Mouse (Mus musculus) hindbrain, embryonic 14.5 days (tissue): ENCODE data around the gene 1700018B08Rik. TPM values are rescaled to one million over a fixed set of nuclear protein-coding genes. Genes with fewer than 3 reads are reported as not detected.

Experiments
- ATAC-seq: fragments of 200-750 bp; cut with Nextera tagmentation; 2 replicates; pipeline ENCODE4 v1.8.0; 2017; ENCODE audit warnings: moderate number of reproducible peaks, mild to moderate bottlenecking, moderate TSS enrichment, moderate library complexity; ENCODE audit not compliant: low FRiP score
- DNase-seq: peaks from one replicate; pipeline ENCODE4 v3.0.0-alpha.2; 2015; ENCODE audit warnings: low spot score
- H3K27ac ChIP-seq: fragments of 300-500 bp; sonication (generic); 2 replicates; pipeline ENCODE4 v1.5.1; 2014; ENCODE audit warnings: mild to moderate bottlenecking, moderate library complexity
- H3K27me3 ChIP-seq: fragments of 300-500 bp; sonication (generic); 2 replicates; pipeline ENCODE4 v1.6.1; 2014; ENCODE audit warnings: mild to moderate bottlenecking, low read length, mixed read lengths; ENCODE audit not compliant: control insufficient read depth, insufficient read depth
- H3K36me3 ChIP-seq: fragments of 300-500 bp; sonication (generic); replicated peaks from 2 replicates; pipeline ENCODE4 v1.6.1; 2014; ENCODE audit not compliant: control insufficient read depth, insufficient read depth
- H3K4me1 ChIP-seq: fragments of 300-500 bp; sonication (generic); replicated peaks from 2 replicates; pipeline ENCODE4 v1.6.1; 2014; ENCODE audit warnings: antibody characterized with exemption, low read length, mixed read lengths; ENCODE audit not compliant: control insufficient read depth, insufficient read depth
- H3K4me2 ChIP-seq: fragments of 300-500 bp; sonication (generic); replicated peaks from 2 replicates; pipeline ENCODE4 v1.6.1; 2014; ENCODE audit warnings: mild to moderate bottlenecking, moderate library complexity
- H3K4me3 ChIP-seq: fragments of 300-500 bp; sonication (generic); replicated peaks from 2 replicates; pipeline ENCODE4 v1.5.1; 2014; ENCODE audit warnings: mild to moderate bottlenecking, low read length
- H3K9ac ChIP-seq: fragments of 300-500 bp; sonication (generic); 2 replicates; pipeline ENCODE4 v1.6.1; 2014
- H3K9me3 ChIP-seq: fragments of 300-500 bp; sonication (generic); 2 replicates; pipeline ENCODE4 v1.6.1; 2016; ENCODE audit warnings: low read length; ENCODE audit not compliant: control insufficient read depth
- WGBS: fragments of 180-500 bp; shearing (Covaris S2); extraction: QIAGEN DNeasy Blood & Tissue Kit; methylation state at CpG from one replicate; pipeline ENCODE4 v1.1.7; 2014; 5-methylcytosine and 5-hydroxymethylcytosine counted together
- polyA plus RNA-seq: library from polyadenylated mRNA; unstranded; fragments of >200 nt; fragmentation: Nextera tagmentation; extraction: Ambion mirVana; gene quantifications from 2 replicates; pipeline ENCODE4 v1.2.1, GENCODE M21; 2014

Gene 1700018B08Rik
- polyA plus RNA-seq, 1 experiment from 2014 or later, result not detected

DNA sequence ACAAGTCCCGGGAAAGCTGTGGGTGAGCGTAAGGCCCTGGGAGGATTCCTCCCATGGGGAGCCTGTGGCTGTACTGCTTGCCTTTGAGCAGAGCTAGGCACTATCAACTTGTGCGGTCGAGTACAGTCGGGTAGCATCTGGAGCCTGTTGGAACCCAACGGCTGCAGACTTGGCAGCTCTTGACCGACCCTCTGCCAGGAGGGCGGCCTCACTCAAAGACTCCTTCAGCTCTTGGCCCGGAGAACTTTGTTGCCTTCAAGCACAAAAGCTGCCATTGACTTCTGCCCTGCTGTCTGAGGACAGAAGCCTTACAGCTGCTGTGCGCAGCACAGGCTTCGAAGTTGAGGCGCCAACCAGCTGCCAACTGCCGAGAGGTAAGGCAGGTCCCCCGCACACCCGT lies 15.3 kb downstream of the 1700018B08Rik start:
- ATAC-seq, result no peak
- Histone ChIP-seq H3K27me3 (no peaks in the 10 kb centered on the region), H3K4me1 (no peaks in the 10 kb centered on the region), H3K9ac (no peak overlapping the region), H3K9me3 (no peaks in the 10 kb centered on the region), H3K4me2 (no peak overlapping the region), H3K4me3 (no peak overlapping the region), H3K36me3 (no peaks in the 10 kb centered on the region), H3K27ac (no peak overlapping the region)
- DNase-seq, result no peak
- WGBS, result 90% methylated on average over 15 of the region's 15 CpGs

DNA sequence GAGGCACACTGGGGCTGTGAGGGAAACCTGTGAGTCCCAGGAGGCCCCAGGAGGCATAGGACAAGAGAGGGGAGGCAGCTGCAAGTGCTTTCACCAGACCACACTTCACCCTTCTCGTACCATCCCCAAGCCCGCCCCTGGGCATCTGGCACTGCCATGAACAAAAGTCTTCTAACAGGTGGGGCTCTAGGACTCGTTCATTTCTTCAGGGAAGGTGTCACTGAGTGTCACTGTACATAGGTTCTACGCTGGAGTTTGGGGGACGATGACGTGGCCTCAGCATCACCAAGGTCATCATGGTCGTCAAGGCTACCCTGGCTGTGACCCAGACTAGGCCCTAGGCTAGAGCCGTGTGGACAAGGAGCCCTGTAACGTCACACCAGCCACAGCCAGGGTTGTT lies 16.4 kb downstream of the 1700018B08Rik start:
- Histone ChIP-seq H3K36me3 (no peaks in the 10 kb centered on the region), H3K27ac (no peak overlapping the region), H3K9me3 (no peaks in the 10 kb centered on the region), H3K4me3 (no peak overlapping the region), H3K27me3 (no peaks in the 10 kb centered on the region), H3K4me1 (no peaks in the 10 kb centered on the region), H3K4me2 (no peak overlapping the region), H3K9ac (no peak overlapping the region)
- 84% methylated on average over 9 of the region's 9 CpGs for WGBS
- no peak for ATAC-seq
- DNase-seq, result no peak

DNA sequence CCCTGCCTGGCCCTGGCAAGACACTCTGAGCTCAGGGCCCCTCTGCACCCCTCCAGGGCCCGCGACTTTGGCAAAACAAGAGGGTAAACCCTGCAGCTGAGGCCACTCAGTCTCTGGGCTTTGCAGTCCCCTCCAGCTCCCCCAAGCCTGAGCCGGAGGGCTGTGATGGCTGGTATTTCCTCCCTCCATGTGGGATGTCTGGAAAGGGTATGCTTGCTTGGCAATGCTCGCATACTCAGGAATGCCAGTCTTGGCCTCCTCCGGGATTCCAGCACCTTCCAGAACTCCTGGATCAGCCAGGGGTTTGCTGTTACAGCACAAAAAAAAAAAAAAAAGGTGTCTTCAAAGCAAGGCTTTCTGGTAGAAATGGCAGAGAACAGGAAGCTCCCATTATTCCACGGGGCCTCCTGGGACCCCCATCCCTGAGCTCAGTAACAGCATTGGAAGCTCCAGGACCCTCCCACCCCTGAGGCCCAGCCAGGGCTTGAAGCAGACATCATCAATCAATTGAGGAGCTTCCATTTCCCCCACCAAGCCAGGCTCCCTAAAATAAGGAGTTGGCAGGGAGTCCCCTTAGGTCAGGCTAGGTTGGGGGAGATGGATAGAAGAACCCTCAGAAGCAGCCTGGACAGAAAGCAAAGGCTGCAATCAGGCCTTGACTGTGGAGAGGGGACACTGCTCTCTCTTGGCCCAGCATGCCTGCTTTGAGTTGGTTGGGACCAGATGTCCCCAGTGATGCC lies 17.1 kb downstream of the 1700018B08Rik start:
- WGBS, result 69% methylated on average over 6 of the region's 6 CpGs
- Histone ChIP-seq H3K27ac (no peak overlapping the region), H3K4me1 (no peaks in the 10 kb centered on the region)

DNA sequence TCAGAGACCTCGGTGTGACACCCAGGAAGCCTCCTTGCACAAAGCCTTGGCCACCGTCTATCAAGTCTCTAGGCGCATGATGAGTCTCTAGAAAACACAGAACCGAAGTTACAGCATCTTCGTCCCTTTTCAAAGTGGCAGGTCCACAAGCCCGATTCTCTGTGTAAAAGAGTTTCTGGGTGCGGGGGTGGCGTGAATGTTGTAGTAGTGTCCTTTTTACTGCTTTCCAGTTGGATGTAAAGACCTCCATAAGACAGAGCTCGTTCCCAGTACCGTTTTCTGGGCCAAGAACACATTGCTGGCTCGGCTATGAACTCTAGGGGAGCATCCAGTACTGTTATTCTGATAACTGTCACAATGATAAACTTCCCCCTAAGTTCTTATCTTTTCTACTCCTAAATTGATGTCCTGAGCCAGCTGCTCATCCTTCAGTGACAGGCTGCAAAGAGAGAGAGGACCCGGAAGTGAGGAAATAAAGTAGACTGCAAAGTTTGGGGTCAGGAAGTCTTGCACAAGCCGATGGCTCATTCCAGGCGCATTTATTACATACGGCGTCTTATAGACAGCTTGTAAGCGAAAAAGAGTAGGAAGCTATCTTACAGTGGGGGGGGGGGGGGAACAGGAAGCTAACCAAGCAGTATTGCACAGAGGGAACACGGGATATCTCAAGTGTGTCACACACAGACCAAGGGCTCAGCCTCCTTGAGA lies 18.9 kb downstream of the 1700018B08Rik start:
- no peak overlapping the region for H3K4me2 ChIP-seq
- WGBS, result 85% methylated on average over 18 of the region's 18 CpGs
- no peak overlapping the region for H3K9ac ChIP-seq
- no peaks in the 10 kb centered on the region for H3K9me3 ChIP-seq
- no peaks in the 10 kb centered on the region for H3K36me3 ChIP-seq
- no peak overlapping the region for H3K4me3 ChIP-seq
- no peaks in the 10 kb centered on the region for H3K27me3 ChIP-seq
- no peaks in the 10 kb centered on the region for H3K4me1 ChIP-seq
- ATAC-seq (no peak), DNase-seq (no peak)
- no peak overlapping the region for H3K27ac ChIP-seq

More for the DNA sequence above, 17.1 kb downstream of the 1700018B08Rik start:
- no peaks in the 10 kb centered on the region for H3K27me3 ChIP-seq
- no peaks in the 10 kb centered on the region for H3K9me3 ChIP-seq
- DNase-seq (no peak), ATAC-seq (no peak)
- no peak overlapping the region for H3K9ac ChIP-seq
- no peak overlapping the region for H3K4me3 ChIP-seq
- no peak overlapping the region for H3K4me2 ChIP-seq
- no peaks in the 10 kb centered on the region for H3K36me3 ChIP-seq

DNA sequence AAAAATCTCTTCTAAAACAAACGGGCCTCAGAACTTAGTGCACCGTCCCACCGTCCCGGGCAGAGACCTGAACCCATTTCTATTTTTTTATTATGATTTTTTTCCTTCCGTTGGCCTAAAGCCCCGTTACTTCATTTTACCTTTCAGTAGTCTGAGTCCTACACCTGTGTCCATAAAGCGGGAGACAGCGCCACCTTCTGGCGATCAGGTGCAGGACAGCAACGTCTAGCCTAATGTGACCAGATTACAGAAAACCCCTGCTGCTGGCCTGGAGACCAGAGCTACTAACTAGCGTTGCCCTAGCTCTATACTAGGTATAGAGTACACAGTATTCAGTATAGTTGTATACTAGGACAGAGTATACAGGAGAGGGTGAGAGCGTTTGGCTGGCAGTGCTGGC lies 30.7 kb downstream of the 1700018B08Rik start:
- peak; percentile 96 for DNase-seq
- Histone ChIP-seq H3K9me3 (no peaks in the 10 kb centered on the region), H3K4me1 (no peaks in the 10 kb centered on the region), H3K27me3 (peaks cover 18% of the 10 kb centered on the region), H3K4me2 (no peak overlapping the region), H3K9ac (no peak overlapping the region), H3K36me3 (no peaks in the 10 kb centered on the region), H3K4me3 (no peak overlapping the region), H3K27ac (no peak overlapping the region)
- 0 out of 2 replicates have a peak, but pooled peaks have one; percentile 77 for ATAC-seq
- WGBS, result 7% methylated on average over 12 of the region's 12 CpGs

DNA sequence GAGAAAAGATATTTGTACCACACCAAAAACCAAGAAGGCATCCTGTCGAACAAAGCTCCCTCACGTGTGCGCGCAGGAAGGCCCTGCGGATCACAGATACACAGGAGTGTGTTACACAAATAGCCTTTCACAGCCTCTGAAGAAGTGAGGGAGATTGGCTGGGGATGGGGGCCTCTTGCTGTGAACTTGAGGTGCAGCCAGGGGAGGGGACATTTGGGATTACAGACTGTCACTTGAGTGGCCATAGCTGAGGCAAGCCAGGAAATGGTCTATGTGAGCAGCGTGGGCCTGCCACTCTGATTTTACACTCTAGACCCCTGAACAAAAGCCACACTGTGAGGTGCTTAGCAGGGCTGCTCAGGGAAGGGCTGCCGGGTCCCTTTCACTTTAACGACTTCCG lies 32.4 kb downstream of the 1700018B08Rik start:
- Histone ChIP-seq H3K27ac (no peak overlapping the region), H3K4me2 (no peak overlapping the region), H3K27me3 (peaks cover 18% of the 10 kb centered on the region), H3K9ac (no peak overlapping the region), H3K4me3 (no peak overlapping the region), H3K9me3 (no peaks in the 10 kb centered on the region), H3K36me3 (no peaks in the 10 kb centered on the region), H3K4me1 (no peaks in the 10 kb centered on the region)
- 57% methylated on average over 9 of the region's 9 CpGs for WGBS
- ATAC-seq, result no peak
- DNase-seq, result no peak

DNA sequence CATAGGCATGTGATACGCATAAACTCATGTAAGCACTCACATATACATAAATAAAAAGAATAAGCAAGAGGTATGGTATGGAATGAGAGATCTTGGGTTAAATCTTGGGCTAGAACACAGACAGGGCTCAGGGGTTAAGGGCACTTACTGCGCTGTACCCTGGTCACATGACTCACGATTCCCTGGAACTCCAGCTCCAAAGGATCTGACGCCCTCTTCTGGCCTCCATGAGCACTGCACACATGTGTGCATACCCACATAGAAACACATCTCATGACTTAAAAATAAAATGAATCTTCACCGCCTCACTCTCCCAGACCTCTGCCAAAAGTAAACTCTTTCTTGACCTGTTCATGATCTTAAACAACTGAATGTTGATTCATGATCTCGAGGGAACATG lies 46.5 kb downstream of the 1700018B08Rik start:
- Histone ChIP-seq H3K9me3 (no peaks in the 10 kb centered on the region), H3K9ac (no peak overlapping the region), H3K4me2 (no peak overlapping the region), H3K27ac (no peak overlapping the region), H3K4me1 (no peaks in the 10 kb centered on the region), H3K27me3 (no peaks in the 10 kb centered on the region), H3K36me3 (no peaks in the 10 kb centered on the region), H3K4me3 (no peak overlapping the region)
- 89% methylated on average over 6 of the region's 6 CpGs for WGBS
- ATAC-seq, result no peak
- no peak for DNase-seq

DNA sequence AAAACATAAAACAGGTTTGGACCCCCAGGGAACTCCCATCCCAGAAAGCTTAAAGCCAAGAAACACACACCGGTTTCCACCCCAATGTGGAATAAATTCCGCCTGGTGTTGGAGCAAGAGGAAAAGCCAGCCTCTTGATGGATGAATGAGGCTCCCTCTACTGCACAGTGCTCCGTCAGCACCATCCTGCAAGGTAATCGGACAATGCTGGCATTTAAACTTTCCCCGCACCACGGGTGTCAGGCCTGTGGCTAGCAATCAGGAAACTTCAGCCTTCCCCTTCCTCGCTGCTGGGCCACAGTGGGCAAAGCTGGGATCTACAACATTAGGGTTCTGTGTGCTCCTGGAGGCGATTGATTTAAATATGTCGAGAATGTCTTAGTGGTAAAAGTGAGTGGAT lies 52.5 kb downstream of the 1700018B08Rik start:
- H3K36me3 ChIP-seq, result no peaks in the 10 kb centered on the region
- ATAC-seq, result no peak
- no peak overlapping the region for H3K4me2 ChIP-seq
- no peak overlapping the region for H3K27ac ChIP-seq
- 57% methylated on average over 9 of the region's 9 CpGs for WGBS
- no peaks in the 10 kb centered on the region for H3K9me3 ChIP-seq
- no peak overlapping the region for H3K9ac ChIP-seq
- no peaks in the 10 kb centered on the region for H3K27me3 ChIP-seq
- DNase-seq, result no peak
- no peaks in the 10 kb centered on the region for H3K4me1 ChIP-seq
- H3K4me3 ChIP-seq, result no peak overlapping the region

DNA sequence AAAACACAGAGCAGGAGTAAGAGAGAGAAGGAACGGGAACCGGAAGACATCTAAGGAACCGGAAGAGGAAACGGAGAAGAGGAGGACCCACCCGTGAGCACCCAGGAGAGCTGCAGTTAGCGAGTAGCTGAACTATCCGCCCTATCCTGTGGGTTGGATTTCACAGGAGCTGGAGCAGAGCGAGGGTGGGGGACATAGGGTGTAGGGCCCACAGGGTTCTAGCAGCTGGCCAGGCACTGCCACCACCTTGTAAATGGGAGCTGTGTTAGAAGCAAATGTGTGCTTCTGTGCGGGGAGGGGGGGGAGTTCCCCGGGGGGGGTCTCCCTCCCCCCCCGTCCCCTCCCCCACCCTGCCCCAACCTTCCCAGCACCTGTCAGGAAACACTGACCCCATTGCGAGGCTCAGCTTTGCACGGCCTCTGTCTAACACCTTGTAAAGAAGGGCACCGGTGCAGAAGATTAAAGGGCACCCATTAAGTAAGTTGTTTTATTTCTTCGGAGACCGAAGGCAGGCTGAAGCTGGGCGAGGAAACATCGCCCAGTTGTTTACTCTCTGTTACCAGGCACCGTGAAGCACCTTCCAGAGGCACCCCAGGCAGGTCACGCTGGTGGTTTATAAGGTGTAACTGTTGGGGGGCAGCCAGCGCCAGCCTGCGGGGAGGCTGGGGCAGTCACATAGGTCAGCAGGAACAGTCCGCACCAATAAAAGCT lies 59.9 kb downstream of the 1700018B08Rik start:
- H3K36me3 ChIP-seq, result no peaks in the 10 kb centered on the region
- ATAC-seq, result no peak
- no peak overlapping the region for H3K9ac ChIP-seq

More for the DNA sequence above, 59.9 kb downstream of the 1700018B08Rik start:
- DNase-seq, result no peak
- H3K9me3 ChIP-seq, result no peaks in the 10 kb centered on the region
- no peak overlapping the region for H3K27ac ChIP-seq
- H3K27me3 ChIP-seq, result no peaks in the 10 kb centered on the region
- H3K4me2 ChIP-seq, result no peak overlapping the region
- no peak overlapping the region for H3K4me3 ChIP-seq
- peaks cover 13% of the 10 kb centered on the region; the same call in 1 of the 2 replicates for H3K4me1 ChIP-seq
- 79% methylated on average over 22 of the region's 23 CpGs for WGBS
